16 mouse cellular contexts compared by ENCODE assay signal in genomic region chr13:111391426-111391825, GRCm38 (mm10).
"Had no signal": no experiment of that assay in that cellular context is flagged by ENCODE, and none has a peak within 500 bp of the region (broad histone marks: within the 10 kb centered on the region; RNA-seq: fewer than 3 reads in every experiment).

No protein-coding gene starts in this region.

- H3K4me1 ChIP-seq: neural tube, embryonic 13.5 days; neural tube, embryonic 15.5 days had no signal

- H3K9ac ChIP-seq: neural tube, embryonic 13.5 days; neural tube, embryonic 15.5 days; stomach, embryonic 15.5 days had no signal

- DNase-seq: retina, postnatal 1 day; right cerebral cortex, adult 18-20 months; right cerebral cortex, postnatal 14 days; right cerebral cortex, postnatal 25 days; right cerebral cortex, postnatal 4 days; spleen, adult 18-20 months; thymus, adult 18-20 months; thymus, adult 2 months; thymus, postnatal 14 days; thymus, postnatal 25 days; thymus, postnatal 36 days; thymus, postnatal 4 days had no signal

- H3K4me2 ChIP-seq: neural tube, embryonic 13.5 days; neural tube, embryonic 15.5 days; stomach, embryonic 15.5 days had no signal

- H3K9me3 ChIP-seq: neural tube, embryonic 13.5 days; neural tube, embryonic 15.5 days; stomach, embryonic 15.5 days had no signal

- H3K27ac ChIP-seq: neural tube, embryonic 13.5 days; neural tube, embryonic 15.5 days; stomach, embryonic 15.5 days; stomach, postnatal 0 days had no signal

- H3K36me3 ChIP-seq: neural tube, embryonic 13.5 days; neural tube, embryonic 15.5 days; stomach, embryonic 15.5 days had no signal

- H3K27me3 ChIP-seq: neural tube, embryonic 13.5 days; neural tube, embryonic 15.5 days; stomach, embryonic 15.5 days had no signal

- H3K4me3 ChIP-seq: neural tube, embryonic 13.5 days; neural tube, embryonic 15.5 days; stomach, embryonic 15.5 days had no signal
